Mouse (Mus musculus) CH12.LX (cell line): ENCODE measurements around the gene Nav3. TPM values are rescaled to one million over a fixed set of nuclear protein-coding genes. Genes with fewer than 3 reads are reported as not detected.

Source experiments
- DNase-seq: peaks from one replicate; pipeline ENCODE4 v3.0.0-alpha.2; 2013; ENCODE audit errors: extremely low read depth
- H3K27ac ChIP-seq: 2 replicates; pipeline ENCODE4 v1.5.1; 2012; ENCODE audit warnings: low read depth, mild to moderate bottlenecking, control low read depth, moderate library complexity; ENCODE audit not compliant: insufficient read depth
- H3K27me3 ChIP-seq: replicated peaks from 2 replicates; pipeline ENCODE3; 2012; ENCODE audit warnings: inconsistent platforms
- H3K36me3 ChIP-seq, 2 experiments: replicated peaks in 1 of 2; 2 replicates each; pipeline versions ENCODE3 to v1.6.1; 2012; ENCODE audit warnings: inconsistent platforms in 1 of 2, low read length in 1 of 2, mild to moderate bottlenecking in 1 of 2, mixed read lengths in 1 of 2, moderate library complexity in 1 of 2; ENCODE audit not compliant: control insufficient read depth in 1 of 2, insufficient read depth in 1 of 2
- H3K4me1 ChIP-seq, 2 experiments: 2 replicates each; pipeline ENCODE4 v1.6.1; 2012; ENCODE audit warnings: inconsistent platforms in 1 of 2, moderate library complexity in 1 of 2; ENCODE audit not compliant: insufficient read depth in 2 of 2, control insufficient read depth in 1 of 2
- H3K4me2 ChIP-seq: 2 replicates; pipeline ENCODE4 v1.6.1; 2012; ENCODE audit warnings: low read depth, mild to moderate bottlenecking, control low read depth; ENCODE audit not compliant: poor library complexity, insufficient read depth, severe bottlenecking
- H3K4me3 ChIP-seq, 3 experiments: fragments of 150-350 bp in 1 of 3; sonication (generic) in 1 of 3; replicated peaks in 1 of 3; 2 replicates each; pipeline versions ENCODE3 to v1.5.1; 2011 to 2012; ENCODE audit warnings: low read depth in 2 of 3, low read length in 2 of 3, mild to moderate bottlenecking in 2 of 3, moderate library complexity in 2 of 3, control low read depth in 1 of 3, improper control_type of control experiment in 1 of 3, inconsistent platforms in 1 of 3, mixed read lengths in 1 of 3; ENCODE audit not compliant: poor library complexity in 1 of 3
- H3K79me2 ChIP-seq: replicated peaks from 2 replicates; pipeline ENCODE4 v1.6.1; 2012; ENCODE audit warnings: mild to moderate bottlenecking, moderate library complexity; ENCODE audit not compliant: control insufficient read depth, poor library complexity, insufficient read depth, severe bottlenecking; ENCODE audit errors: extremely low read depth
- H3K9ac ChIP-seq: 2 replicates; pipeline ENCODE4 v1.6.1; 2012; ENCODE audit warnings: low read depth, mild to moderate bottlenecking, control low read depth, moderate library complexity; ENCODE audit not compliant: insufficient read depth
- H3K9me3 ChIP-seq: replicated peaks from 2 replicates; pipeline ENCODE3; 2012; ENCODE audit warnings: low read length, inconsistent platforms, mixed read lengths
- BHLHE40 ChIP-seq: IDR thresholded peaks from 2 replicates; pipeline ENCODE4 v1.6.1; 2011; ENCODE audit warnings: mild to moderate bottlenecking, low read depth, low read length, improper control_type of control experiment
- ELF1 ChIP-seq: IDR thresholded peaks from 2 replicates; pipeline ENCODE4 v1.6.1; 2014; ENCODE audit warnings: low read depth, mild to moderate bottlenecking, inconsistent platforms, low read length, improper control_type of control experiment
- EP300 ChIP-seq: IDR thresholded peaks from 2 replicates; pipeline ENCODE4 v1.6.1; 2011; ENCODE audit warnings: low read length, improper control_type of control experiment
- ETS1 ChIP-seq: conservative IDR thresholded peaks from 2 replicates; pipeline ENCODE4 v1.6.1; 2012; ENCODE audit warnings: low read depth, mild to moderate bottlenecking, inconsistent platforms, low read length, improper control_type of control experiment, moderate library complexity
- GABPA ChIP-seq: IDR thresholded peaks from 2 replicates; pipeline ENCODE4 v1.6.1; 2012; ENCODE audit warnings: low read depth, low read length, improper control_type of control experiment, inconsistent platforms; ENCODE audit not compliant: insufficient replicate concordance
- JUN ChIP-seq: IDR thresholded peaks from 2 replicates; pipeline ENCODE4 v1.6.1; 2011; ENCODE audit warnings: low read depth, mild to moderate bottlenecking, low read length, improper control_type of control experiment, moderate library complexity; ENCODE audit not compliant: insufficient read depth
- MXI1 ChIP-seq: IDR thresholded peaks from 2 replicates; pipeline ENCODE4 v1.6.1; 2011; ENCODE audit warnings: mild to moderate bottlenecking, low read depth, low read length, improper control_type of control experiment
- MYC ChIP-seq: IDR thresholded peaks from 2 replicates; pipeline ENCODE4 v1.6.1; 2011; ENCODE audit warnings: low read depth, mild to moderate bottlenecking, improper control_type of control experiment, low read length
- NELFE ChIP-seq: IDR thresholded peaks from 2 replicates; pipeline ENCODE4 v1.6.1; 2011; ENCODE audit warnings: low read depth, low read length, improper control_type of control experiment
- NRF1 ChIP-seq: IDR thresholded peaks from 2 replicates; pipeline ENCODE4 v1.6.1; 2014; ENCODE audit warnings: low read depth, mild to moderate bottlenecking, inconsistent platforms, low read length, improper control_type of control experiment, moderate library complexity
- PAX5 ChIP-seq: IDR thresholded peaks from 2 replicates; pipeline ENCODE4 v1.6.1; 2012; ENCODE audit warnings: low read length, inconsistent platforms, mixed read lengths
- POLR2A ChIP-seq: IDR thresholded peaks from 2 replicates; pipeline ENCODE4 v1.6.1; 2011; ENCODE audit warnings: low read depth, mild to moderate bottlenecking, improper control_type of control experiment, low read length
- POLR2AphosphoS2 ChIP-seq: IDR thresholded peaks from 2 replicates; pipeline ENCODE4 v1.6.1; 2011; ENCODE audit warnings: low read depth, low read length, improper control_type of control experiment
- RAD21 ChIP-seq: IDR thresholded peaks from 2 replicates; pipeline ENCODE4 v1.6.1; 2011; ENCODE audit warnings: low read depth, mild to moderate bottlenecking, low read length, improper control_type of control experiment, moderate library complexity
- SIN3A ChIP-seq: IDR thresholded peaks from 2 replicates; pipeline ENCODE4 v1.6.1; 2012; ENCODE audit warnings: low read length, improper control_type of control experiment, inconsistent platforms
- SMC3 ChIP-seq: IDR thresholded peaks from 2 replicates; pipeline ENCODE4 v1.6.1; 2011; ENCODE audit warnings: low read depth, low read length, improper control_type of control experiment
- TCF12 ChIP-seq: IDR thresholded peaks from 2 replicates; pipeline ENCODE4 v1.6.1; 2014; ENCODE audit warnings: low read depth, mild to moderate bottlenecking, inconsistent platforms, low read length, improper control_type of control experiment
- ZC3H11A ChIP-seq: IDR thresholded peaks from 2 replicates; pipeline ENCODE4 v1.6.1; 2012; ENCODE audit warnings: low read depth, mild to moderate bottlenecking, inconsistent platforms, low read length, improper control_type of control experiment
- ZMIZ1 ChIP-seq: IDR thresholded peaks from 2 replicates; pipeline ENCODE4 v1.6.1; 2012; ENCODE audit warnings: low read depth, mild to moderate bottlenecking, inconsistent platforms, low read length, improper control_type of control experiment
- ZNF384 ChIP-seq: IDR thresholded peaks from 2 replicates; pipeline ENCODE4 v1.6.1; 2012; ENCODE audit warnings: low read depth, low read length, improper control_type of control experiment, inconsistent platforms
- dilution Hi-C: fragments of 300-500 bp; cut with MboI; formaldehyde crosslinking; loops from 2 replicates; pipeline ENCODE4 v1.14.3; 2020; ENCODE audit warnings: low sequenced_read_pairs; ENCODE audit not compliant: extremely low pct_unique_long_range_greater_than_20kb, extremely low pct_ligation_motif_present
- in situ Hi-C: fragments of 300-500 bp; cut with MboI; formaldehyde crosslinking; loops from 3 replicates; pipeline ENCODE4 v1.14.3; 2019; ENCODE audit warnings: low sequenced_read_pairs, low pct_ligation_motif_present, low pct_unique_long_range_greater_than_20kb, mixed read lengths
- polyA plus RNA-seq: library from polyadenylated mRNA; unstranded; fragments of >175 nt; gene quantifications from 2 replicates; pipeline ENCODE4 v1.2.1, GENCODE M21; 2012; ENCODE audit warnings: low read depth; ENCODE audit not compliant: insufficient read length
- total RNA-seq, 2 experiments: library from RNA; depleted of rRNA; stranded (reverse); fragments of 300-350 nt in 1 of 2; fragments of >200 nt in 1 of 2; gene quantifications; 2 replicates each; pipeline ENCODE4 v1.2.3; 2012 to 2014

Nav3 gene
- total and polyA plus RNA-seq, 3 experiments = 0.03 TPM; not detected in 2

- Histone ChIP-seq H3K9me3 (no peaks in the 10 kb centered on the region), H3K4me3 (no peak overlapping the region), H3K27ac (no peak overlapping the region), H3K79me2 (no peaks in the 10 kb centered on the region), H3K27me3 (no peaks in the 10 kb centered on the region), H3K4me1 (no peaks in the 10 kb centered on the region), H3K36me3 (no peaks in the 10 kb centered on the region), H3K4me2 (no peak overlapping the region), H3K9ac (no peak overlapping the region)
- no peak for TF ChIP-seq JUN
- TF ChIP-seq BHLHE40 = no peak
- TF ChIP-seq ZMIZ1 = no peak
- TF ChIP-seq PAX5 = no peak
- in situ Hi-C loops = no loop called here
- dilution Hi-C loops = no loop called here
- no peak for DNase-seq
Measured at GRCm38 (mm10) chr10:109904841-109905240, 551.2 kb downstream of the Nav3 start.

- DNase-seq = no peak
- in situ Hi-C loops = no loop called here
- no peak overlapping the region for H3K9ac ChIP-seq
- H3K4me2 ChIP-seq = no peak overlapping the region
- H3K4me1 ChIP-seq = no peaks in the 10 kb centered on the region
- H3K9me3 ChIP-seq = no peaks in the 10 kb centered on the region
- no peaks in the 10 kb centered on the region for H3K36me3 ChIP-seq
- TF ChIP-seq PAX5 (no peak), POLR2A (no peak), RAD21 (no peak), ELF1 (no peak), POLR2AphosphoS2 (no peak), TCF12 (no peak), EP300 (no peak), GABPA (no peak), NRF1 (no peak), SMC3 (no peak), ZC3H11A (no peak), MXI1 (no peak), ZNF384 (no peak), NELFE (no peak), ZMIZ1 (no peak), ETS1 (no peak), MYC (no peak), SIN3A (no peak)
- TF ChIP-seq, all 38 proteins: peak for 0
- no peaks in the 10 kb centered on the region for H3K27me3 ChIP-seq
- no peaks in the 10 kb centered on the region for H3K79me2 ChIP-seq
- H3K4me3 ChIP-seq = no peak overlapping the region
- dilution Hi-C loops = no loop called here
- no peak overlapping the region for H3K27ac ChIP-seq
Measured at GRCm38 (mm10) chr10:109903701-109904555, 552.1 kb downstream of the Nav3 start.
